Mouse (Mus musculus) left cerebral cortex, postnatal 4 days (tissue): ENCODE results near the gene Creb5. TPM values are rescaled to one million over a fixed set of nuclear protein-coding genes. Genes with fewer than 3 reads are reported as not detected.

ENCODE experiments used
- DNase-seq: peaks from one replicate; pipeline ENCODE4 v3.0.0-alpha.2; 2022
- intact Hi-C: fragments of 180-260 bp; cut with DNase I; formaldehyde crosslinking; loops from one replicate; pipeline ENCODE4 v1.15.1; 2025
- total RNA-seq, 2 experiments: library from RNA; stranded (reverse); gene quantifications; 2 replicates each; pipeline ENCODE4 v1.2.3; 2021

Gene Creb5
- total RNA-seq, 2 experiments from 2014 or later = 4.2 to 5.4 TPM

- intact Hi-C loops = no loop called here
- DNase-seq = no peak
These were observed 185.7 kb downstream of the Creb5 start for GRCm38 (mm10) chr6:53472751-53473150.

- DNase-seq = no peak
- intact Hi-C loops = no loop called here
These were observed 190.4 kb downstream of the Creb5 start for GRCm38 (mm10) chr6:53477501-53477900.

GRCm38 (mm10) chr6:53490917-53491316 is 203.8 kb downstream of the Creb5 start:
- intact Hi-C loops = no loop called here
- DNase-seq = no peak

GRCm38 (mm10) chr6:53491331-53491730 is 204.3 kb downstream of the Creb5 start:
- DNase-seq = no peak
- intact Hi-C loops = no loop called here

- no peak for DNase-seq
- intact Hi-C loops = no loop called here
These were observed 206.8 kb downstream of the Creb5 start for GRCm38 (mm10) chr6:53493864-53494263.

GRCm38 (mm10) chr6:53495667-53496066 is 208.6 kb downstream of the Creb5 start:
- DNase-seq = no peak
- intact Hi-C loops = no loop called here

- peak; percentile 16 for DNase-seq
- intact Hi-C loops = no loop called here
These were observed 209.3 kb downstream of the Creb5 start for GRCm38 (mm10) chr6:53496325-53496753.

- no peak for DNase-seq
These were observed 210.9 kb downstream of the Creb5 start for GRCm38 (mm10) chr6:53497904-53498536.

GRCm38 (mm10) chr6:53499621-53500295 is 212.7 kb downstream of the Creb5 start:
- DNase-seq = no peak
- intact Hi-C loops = no loop called here

More at GRCm38 (mm10) chr6:53497904-53498536, 210.9 kb downstream of the Creb5 start:
- intact Hi-C loops = no loop called here

- no peak for DNase-seq
- intact Hi-C loops = no loop called here
These were observed 214.2 kb downstream of the Creb5 start for GRCm38 (mm10) chr6:53501236-53501635.

GRCm38 (mm10) chr6:53506947-53507564 is 220.0 kb downstream of the Creb5 start:
- intact Hi-C loops = no loop called here
- no peak for DNase-seq

- intact Hi-C loops = no loop called here
- no peak for DNase-seq
These were observed 221.9 kb downstream of the Creb5 start for GRCm38 (mm10) chr6:53508847-53509494.

- intact Hi-C loops = no loop called here
- no peak for DNase-seq
These were observed 222.9 kb downstream of the Creb5 start for GRCm38 (mm10) chr6:53510005-53510404.

- intact Hi-C loops = no loop called here
These were observed 225.2 kb downstream of the Creb5 start for GRCm38 (mm10) chr6:53512226-53512625.

GRCm38 (mm10) chr6:53513380-53513779 is 226.3 kb downstream of the Creb5 start:
- intact Hi-C loops = no loop called here
- no peak for DNase-seq

More at GRCm38 (mm10) chr6:53512226-53512625, 225.2 kb downstream of the Creb5 start:
- DNase-seq = no peak

GRCm38 (mm10) chr6:53514862-53515261 is 227.8 kb downstream of the Creb5 start:
- intact Hi-C loops = no loop called here
- no peak for DNase-seq

- no peak for DNase-seq
- intact Hi-C loops = no loop called here
These were observed 228.5 kb downstream of the Creb5 start for GRCm38 (mm10) chr6:53515611-53516010.

- intact Hi-C loops = no loop called here
These were observed 230.4 kb downstream of the Creb5 start for GRCm38 (mm10) chr6:53517371-53517945.

GRCm38 (mm10) chr6:53523743-53524497 is 236.8 kb downstream of the Creb5 start:
- intact Hi-C loops = no loop called here

More at GRCm38 (mm10) chr6:53517371-53517945, 230.4 kb downstream of the Creb5 start:
- DNase-seq = no peak

GRCm38 (mm10) chr6:53526460-53526859 is 239.4 kb downstream of the Creb5 start:
- no peak for DNase-seq
- intact Hi-C loops = no loop called here

More at GRCm38 (mm10) chr6:53523743-53524497, 236.8 kb downstream of the Creb5 start:
- DNase-seq = no peak
